Mouse (Mus musculus) stomach, embryonic 16.5 days (tissue): ENCODE measurements around the gene Dscaml1. TPM values are rescaled to one million over a fixed set of nuclear protein-coding genes. Genes with fewer than 3 reads are reported as not detected.

ENCODE experiments used
- ATAC-seq: fragments of 200-750 bp; cut with Nextera tagmentation; 2 replicates; pipeline ENCODE4 v1.8.0; 2017; ENCODE audit warnings: moderate number of reproducible peaks, moderate TSS enrichment; ENCODE audit not compliant: insufficient read depth, low FRiP score
- H3K27ac ChIP-seq: fragments of 300-500 bp; sonication (generic); 2 replicates; pipeline ENCODE4 v1.5.1; 2014; ENCODE audit warnings: low read length
- H3K27me3 ChIP-seq: fragments of 300-500 bp; sonication (generic); 2 replicates; pipeline ENCODE4 v1.6.1; 2014; ENCODE audit warnings: low read length, control low read depth, mixed read lengths; ENCODE audit not compliant: control insufficient read depth, insufficient read depth
- H3K36me3 ChIP-seq: fragments of 300-500 bp; sonication (generic); 2 replicates; pipeline ENCODE4 v1.6.1; 2014; ENCODE audit warnings: low read length; ENCODE audit not compliant: control insufficient read depth, insufficient read depth
- H3K4me1 ChIP-seq: fragments of 300-500 bp; sonication (generic); 2 replicates; pipeline ENCODE4 v1.6.1; 2014; ENCODE audit warnings: low read length, control low read depth, mixed read lengths; ENCODE audit not compliant: control insufficient read depth, insufficient read depth
- H3K4me2 ChIP-seq: fragments of 300-500 bp; sonication (generic); 2 replicates; pipeline ENCODE4 v1.6.1; 2014; ENCODE audit warnings: low read depth, low read length, mixed read lengths
- H3K4me3 ChIP-seq: fragments of 300-500 bp; sonication (generic); replicated peaks from 2 replicates; pipeline ENCODE4 v1.5.1; 2014; ENCODE audit warnings: mild to moderate bottlenecking, low read length
- H3K9ac ChIP-seq: fragments of 300-500 bp; sonication (generic); 2 replicates; pipeline ENCODE4 v1.6.1; 2014; ENCODE audit warnings: low read length
- H3K9me3 ChIP-seq: fragments of 300-500 bp; sonication (generic); replicated peaks from 2 replicates; pipeline ENCODE4 v1.6.1; 2016; ENCODE audit warnings: low read length, control low read depth; ENCODE audit not compliant: control insufficient read depth
- WGBS: fragments of 180-500 bp; shearing (Covaris S2); extraction: QIAGEN DNeasy Blood & Tissue Kit; methylation state at CpG from one replicate; pipeline ENCODE4 v1.1.7; 2014; 5-methylcytosine and 5-hydroxymethylcytosine counted together
- polyA plus RNA-seq: library from polyadenylated mRNA; unstranded; fragments of >200 nt; fragmentation: Nextera tagmentation; extraction: Ambion mirVana; gene quantifications from 2 replicates; pipeline ENCODE4 v1.2.1, GENCODE M21; 2015

Gene Dscaml1
- polyA plus RNA-seq, 1 experiment from 2014 or later: 0.30 TPM

GRCm38 (mm10) chr9:45607337-45607736 is 180.9 kb downstream of the Dscaml1 start:
- Histone ChIP-seq H3K4me1 (no peaks in the 10 kb centered on the region), H3K9me3 (no peaks in the 10 kb centered on the region)
- ATAC-seq: no peak

GRCm38 (mm10) chr9:45608097-45609031 is 181.9 kb downstream of the Dscaml1 start:
- no peak for ATAC-seq

More at GRCm38 (mm10) chr9:45607337-45607736, 180.9 kb downstream of the Dscaml1 start:
- H3K9ac ChIP-seq: no peak overlapping the region
- no peaks in the 10 kb centered on the region for H3K36me3 ChIP-seq
- H3K4me3 ChIP-seq: no peak overlapping the region
- no peak overlapping the region for H3K27ac ChIP-seq
- no peaks in the 10 kb centered on the region for H3K27me3 ChIP-seq
- H3K4me2 ChIP-seq: no peak overlapping the region

GRCm38 (mm10) chr9:45610336-45611060 is 184.1 kb downstream of the Dscaml1 start:
- H3K9ac ChIP-seq: no peak overlapping the region
- whole genome bisulfite sequencing: 62% methylated on average over 11 of the region's 11 CpGs
- H3K27me3 ChIP-seq: no peaks in the 10 kb centered on the region
- no peaks in the 10 kb centered on the region for H3K4me1 ChIP-seq
- H3K4me2 ChIP-seq: no peak overlapping the region
- H3K27ac ChIP-seq: no peak overlapping the region
- no peaks in the 10 kb centered on the region for H3K36me3 ChIP-seq
- H3K4me3 ChIP-seq: no peak overlapping the region
- H3K9me3 ChIP-seq: no peaks in the 10 kb centered on the region
- ATAC-seq: no peak

More at GRCm38 (mm10) chr9:45608097-45609031, 181.9 kb downstream of the Dscaml1 start:
- Histone ChIP-seq H3K36me3 (no peaks in the 10 kb centered on the region), H3K4me1 (no peaks in the 10 kb centered on the region), H3K4me2 (no peak overlapping the region), H3K9ac (no peak overlapping the region), H3K4me3 (no peak overlapping the region), H3K27me3 (no peaks in the 10 kb centered on the region), H3K9me3 (no peaks in the 10 kb centered on the region), H3K27ac (no peak overlapping the region)
- WGBS: 41% methylated on average over 13 of the region's 13 CpGs

- Histone ChIP-seq H3K9me3 (no peaks in the 10 kb centered on the region), H3K36me3 (no peaks in the 10 kb centered on the region), H3K4me2 (no peak overlapping the region), H3K4me3 (no peak overlapping the region), H3K27me3 (no peaks in the 10 kb centered on the region), H3K9ac (no peak overlapping the region), H3K27ac (no peak overlapping the region), H3K4me1 (no peaks in the 10 kb centered on the region)
- ATAC-seq: no peak
- WGBS: 89% methylated on average over 1 of the region's 1 CpGs
Measured at GRCm38 (mm10) chr9:45614616-45615015, 188.2 kb downstream of the Dscaml1 start.

- 82% methylated on average over 10 of the region's 10 CpGs for WGBS
- no peak overlapping the region for H3K4me2 ChIP-seq
- no peaks in the 10 kb centered on the region for H3K36me3 ChIP-seq
- no peak overlapping the region for H3K27ac ChIP-seq
- H3K9me3 ChIP-seq: no peaks in the 10 kb centered on the region
- no peak overlapping the region for H3K9ac ChIP-seq
- ATAC-seq: no peak
- H3K4me3 ChIP-seq: no peak overlapping the region
- no peaks in the 10 kb centered on the region for H3K4me1 ChIP-seq
- no peaks in the 10 kb centered on the region for H3K27me3 ChIP-seq
Measured at GRCm38 (mm10) chr9:45617889-45618288, 191.5 kb downstream of the Dscaml1 start.

- H3K36me3 ChIP-seq: no peaks in the 10 kb centered on the region
- no peak overlapping the region for H3K9ac ChIP-seq
- no peak overlapping the region for H3K4me2 ChIP-seq
- H3K4me1 ChIP-seq: no peaks in the 10 kb centered on the region
- no peak for ATAC-seq
- 80% methylated on average over 7 of the region's 7 CpGs for WGBS
- H3K9me3 ChIP-seq: no peaks in the 10 kb centered on the region
- H3K27me3 ChIP-seq: no peaks in the 10 kb centered on the region
- no peak overlapping the region for H3K27ac ChIP-seq
- no peak overlapping the region for H3K4me3 ChIP-seq
Measured at GRCm38 (mm10) chr9:45618443-45618842, 192.0 kb downstream of the Dscaml1 start.

- no peaks in the 10 kb centered on the region for H3K27me3 ChIP-seq
- H3K9me3 ChIP-seq: no peaks in the 10 kb centered on the region
- H3K4me1 ChIP-seq: no peaks in the 10 kb centered on the region
- H3K4me2 ChIP-seq: no peak overlapping the region
- H3K4me3 ChIP-seq: no peak overlapping the region
- no peaks in the 10 kb centered on the region for H3K36me3 ChIP-seq
- ATAC-seq: no peak
- no peak overlapping the region for H3K9ac ChIP-seq
- no peak overlapping the region for H3K27ac ChIP-seq
- 40% methylated on average over 9 of the region's 9 CpGs for WGBS
Measured at GRCm38 (mm10) chr9:45620049-45620448, 193.6 kb downstream of the Dscaml1 start.

- Histone ChIP-seq H3K27me3 (no peaks in the 10 kb centered on the region), H3K9ac (no peak overlapping the region), H3K9me3 (no peaks in the 10 kb centered on the region), H3K36me3 (no peaks in the 10 kb centered on the region), H3K4me2 (no peak overlapping the region), H3K27ac (no peak overlapping the region), H3K4me1 (no peaks in the 10 kb centered on the region), H3K4me3 (no peak overlapping the region)
- 91% methylated on average over 4 of the region's 4 CpGs for whole genome bisulfite sequencing
- ATAC-seq: no peak
Measured at GRCm38 (mm10) chr9:45620920-45621319, 194.5 kb downstream of the Dscaml1 start.

GRCm38 (mm10) chr9:45625889-45626446 is 199.5 kb downstream of the Dscaml1 start:
- Histone ChIP-seq H3K4me3 (no peak overlapping the region), H3K27me3 (no peaks in the 10 kb centered on the region), H3K36me3 (no peaks in the 10 kb centered on the region), H3K27ac (no peak overlapping the region), H3K9ac (no peak overlapping the region), H3K4me1 (no peaks in the 10 kb centered on the region), H3K4me2 (no peak overlapping the region), H3K9me3 (no peaks in the 10 kb centered on the region)
- WGBS: 63% methylated on average over 6 of the region's 6 CpGs
- ATAC-seq: no peak
